Mouse (Mus musculus) megakaryocyte progenitor cell, adult 5-6 weeks (primary cell): ENCODE measurements at regions not wholly inside any gene's neighbourhood (a gene's known extent, or its start where the extent isn't known, plus 50 kb on each side); places are given as distances from the start of the nearest gene placed in this dataset.
A peak's percentile ranks its signal among the peaks of the same experiment; 100 is the strongest.

Source experiments
- ATAC-seq: replicated peaks from 2 replicates; pipeline ENCODE4 v1.8.0; 2016; ENCODE audit warnings: mild to moderate bottlenecking, moderate TSS enrichment, inconsistent platforms; ENCODE audit not compliant: poor library complexity

- no peak for ATAC-seq
These were observed 51.6 kb upstream of the Lpp start for GRCm38 (mm10) chr16:24341736-24342135.

- no peak for ATAC-seq
These were observed 52.7 kb upstream of the Lpp start for GRCm38 (mm10) chr16:24340646-24341045.

GRCm38 (mm10) chr16:24339320-24340265, 53.7 kb upstream of the Lpp start:
- ATAC-seq = no peak

GRCm38 (mm10) chr16:24338404-24338803, 54.9 kb upstream of the Lpp start:
- ATAC-seq = no peak

- no peak for ATAC-seq
These were observed 58.9 kb upstream of the Lpp start for GRCm38 (mm10) chr16:24334389-24334788.

GRCm38 (mm10) chr16:24331446-24332020, 61.8 kb upstream of the Lpp start:
- ATAC-seq = no peak

GRCm38 (mm10) chr16:24326571-24326970, 66.7 kb upstream of the Lpp start:
- no peak for ATAC-seq

- ATAC-seq = no peak
These were observed 67.3 kb upstream of the Lpp start for GRCm38 (mm10) chr16:24326046-24326445.

GRCm38 (mm10) chr16:24324917-24325316, 68.4 kb upstream of the Lpp start:
- ATAC-seq = no peak

- ATAC-seq = peak; percentile 57
These were observed 74.4 kb upstream of the Lpp start for GRCm38 (mm10) chr16:24318723-24319437.

- peak; percentile 26; the same call in 1 of the 2 replicates for ATAC-seq
These were observed 79.6 kb upstream of the Lpp start for GRCm38 (mm10) chr16:24313544-24314326.

GRCm38 (mm10) chr16:24305391-24305790, 87.9 kb upstream of the Lpp start:
- ATAC-seq = no peak

GRCm38 (mm10) chr16:24296790-24297189, 96.5 kb upstream of the Lpp start:
- no peak for ATAC-seq

- ATAC-seq = no peak
These were observed 97.5 kb upstream of the Lpp start for GRCm38 (mm10) chr16:24295626-24296440.

- no peak for ATAC-seq
These were observed 109.1 kb upstream of the Lpp start for GRCm38 (mm10) chr16:24284215-24284614.

GRCm38 (mm10) chr16:24282194-24282683, 111.1 kb upstream of the Lpp start:
- no peak for ATAC-seq

GRCm38 (mm10) chr16:24281561-24281960, 111.7 kb upstream of the Lpp start:
- no peak for ATAC-seq

GRCm38 (mm10) chr16:24277857-24278256, 115.5 kb upstream of the Lpp start:
- no peak for ATAC-seq

GRCm38 (mm10) chr16:24262701-24263100, 130.6 kb upstream of the Lpp start:
- no peak for ATAC-seq

- ATAC-seq = no peak
These were observed 133.5 kb upstream of the Lpp start for GRCm38 (mm10) chr16:24259711-24260230.
